Mouse (Mus musculus) kidney, adult 2 months (tissue): ENCODE data around the gene Ccnd2.

Source experiments
- CTCF ChIP-seq: fragments of 200-500 bp; conservative IDR thresholded peaks from 2 replicates; pipeline ENCODE4 v1.5.1; 2011; ENCODE audit warnings: low read depth, mild to moderate bottlenecking, control low read depth, low read length, moderate library complexity, mixed read lengths; ENCODE audit not compliant: insufficient read depth, insufficient read length
- POLR2A ChIP-seq: fragments of 200-500 bp; IDR thresholded peaks from one replicate; pipeline ENCODE4 v1.6.1; 2011; ENCODE audit warnings: low read depth, low read length, control low read depth

GRCm38 (mm10) chr6:127149303-127149943 lies 2.6 kb downstream of the Ccnd2 start:
- TF ChIP-seq CTCF: no peak
- TF ChIP-seq POLR2A: no peak
